Mouse (Mus musculus) splenic B cell, adult 2 months (primary cell): Measurements from ENCODE around the gene Slc39a8.

Source experiments
- DNase-seq: peaks from one replicate; pipeline ENCODE4 v3.0.0-alpha.2; 2011; ENCODE audit warnings: low read depth, low spot score
- H3K27me3 ChIP-seq: 2 replicates; pipeline ENCODE4 v1.6.1; 2012; ENCODE audit warnings: mild to moderate bottlenecking, low read length, moderate library complexity, mixed read lengths; ENCODE audit not compliant: control insufficient read depth, poor library complexity, insufficient read depth, severe bottlenecking
- H3K36me3 ChIP-seq: 2 replicates; pipeline ENCODE4 v1.6.1; 2012; ENCODE audit warnings: mild to moderate bottlenecking, low read length, moderate library complexity, mixed read lengths; ENCODE audit not compliant: control insufficient read depth, poor library complexity, insufficient read depth, severe bottlenecking

Slc39a8 gene

DNA sequence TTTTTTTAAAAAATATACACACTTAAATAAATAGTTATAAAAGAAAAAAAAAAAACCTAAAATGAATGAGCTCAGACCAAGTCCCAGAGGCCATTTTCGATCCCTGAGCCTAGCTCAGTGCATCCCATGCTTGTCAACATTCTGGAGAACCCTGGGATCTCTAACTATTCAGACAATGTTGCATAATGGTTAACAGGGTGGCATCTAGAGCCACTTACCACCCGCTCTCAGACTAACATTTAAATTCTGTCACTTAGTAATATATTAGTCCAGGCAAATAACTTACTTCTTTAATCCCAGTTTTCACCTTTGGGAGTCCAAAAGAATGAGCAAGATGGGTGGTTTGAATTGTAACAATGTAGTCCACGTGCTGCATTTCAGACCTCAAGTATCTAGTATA lies 9.9 kb downstream of the Slc39a8 start:
- H3K27me3 ChIP-seq, result no peaks in the 10 kb centered on the region
- no peaks in the 10 kb centered on the region for H3K36me3 ChIP-seq
- DNase-seq, result no peak

GRCm38 (mm10) chr3:135839535-135839934 lies 14.5 kb downstream of the Slc39a8 start:
- no peak for DNase-seq
- H3K27me3 ChIP-seq, result no peaks in the 10 kb centered on the region
- no peaks in the 10 kb centered on the region for H3K36me3 ChIP-seq

- H3K27me3 ChIP-seq, result no peaks in the 10 kb centered on the region
- DNase-seq, result no peak
- no peaks in the 10 kb centered on the region for H3K36me3 ChIP-seq
These were observed 15.1 kb downstream of the Slc39a8 start for GRCm38 (mm10) chr3:135840185-135840584.

DNA sequence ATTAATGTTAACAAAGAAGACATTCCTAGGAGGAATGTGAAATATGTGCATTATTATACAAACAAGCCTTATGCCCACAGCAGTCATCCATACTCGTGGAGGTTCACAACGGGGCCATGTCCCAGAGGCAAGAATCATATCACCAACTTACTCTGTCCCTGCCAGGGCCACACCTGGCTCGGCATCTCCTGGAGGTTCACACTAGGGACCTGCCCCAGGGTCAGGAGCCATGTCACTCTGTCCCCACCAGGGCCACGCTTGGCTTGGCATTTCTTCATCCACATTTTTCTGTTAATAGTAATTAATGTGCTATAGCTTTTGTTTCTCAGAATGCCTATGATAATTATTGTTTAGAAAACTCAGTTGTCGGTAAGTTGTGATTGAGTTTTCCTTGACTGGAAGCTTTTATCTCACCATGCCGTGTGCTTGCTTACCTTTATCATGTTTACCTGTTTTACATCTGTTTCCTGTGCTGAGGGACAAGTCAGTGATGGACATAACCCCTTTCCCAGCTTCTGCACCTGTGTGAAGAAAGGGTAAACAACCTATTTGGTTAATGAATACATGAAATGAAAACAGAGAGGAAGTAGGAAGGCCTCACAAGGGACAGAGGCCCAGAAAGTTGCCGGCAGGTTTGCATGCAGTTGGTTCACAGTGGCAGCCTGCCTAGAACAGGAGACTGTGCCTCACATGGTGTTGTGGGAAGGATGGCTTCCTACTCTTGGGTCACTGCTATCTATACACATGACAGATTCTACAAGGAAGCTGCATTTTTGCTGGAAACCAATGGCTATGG lies 16.8 kb downstream of the Slc39a8 start:
- Histone ChIP-seq H3K36me3 (no peaks in the 10 kb centered on the region), H3K27me3 (no peaks in the 10 kb centered on the region)
- DNase-seq, result no peak

GRCm38 (mm10) chr3:135843181-135843580 lies 18.1 kb downstream of the Slc39a8 start:
- no peak for DNase-seq
- Histone ChIP-seq H3K27me3 (no peaks in the 10 kb centered on the region), H3K36me3 (no peaks in the 10 kb centered on the region)

DNA sequence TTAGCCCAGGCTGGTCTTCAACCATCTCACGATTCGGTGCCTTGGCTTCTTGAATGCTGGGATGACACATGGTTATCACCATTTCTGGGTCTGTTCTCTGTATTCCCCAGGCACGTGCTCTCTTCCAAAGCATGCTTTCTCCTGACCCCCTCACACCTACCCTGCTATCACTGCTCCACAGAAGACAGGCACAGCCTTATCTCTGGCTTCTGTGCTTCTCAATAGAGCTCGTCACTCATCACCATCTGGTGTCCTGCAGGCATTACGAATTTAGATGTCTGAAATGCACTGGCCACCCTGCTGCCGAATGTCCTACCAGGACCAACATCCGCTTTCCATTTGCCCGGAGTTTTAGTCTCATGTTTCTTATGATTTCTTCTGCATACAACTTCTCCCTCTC lies 18.6 kb downstream of the Slc39a8 start:
- Histone ChIP-seq H3K36me3 (no peaks in the 10 kb centered on the region), H3K27me3 (no peaks in the 10 kb centered on the region)
- no peak for DNase-seq

DNA sequence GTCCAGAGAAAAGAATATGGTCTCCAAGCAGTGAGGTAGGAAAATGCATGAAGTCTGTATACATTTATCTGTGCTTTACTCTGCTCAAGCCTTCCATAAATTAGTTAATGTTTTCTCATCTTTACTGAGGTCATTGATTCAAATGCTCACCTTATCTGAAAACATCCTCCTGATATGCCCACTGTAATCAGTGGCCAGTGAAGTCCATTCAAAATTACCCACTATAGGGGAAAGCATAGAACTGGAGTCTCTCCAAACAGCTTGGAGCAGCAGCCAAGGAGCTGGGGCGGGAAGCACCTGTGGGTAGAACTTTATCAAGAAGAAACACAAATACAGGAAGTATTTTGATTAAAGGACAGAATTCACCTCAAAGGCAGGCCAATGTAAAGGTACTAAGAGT lies 19.8 kb downstream of the Slc39a8 start:
- no peak for DNase-seq
- Histone ChIP-seq H3K27me3 (no peaks in the 10 kb centered on the region), H3K36me3 (no peaks in the 10 kb centered on the region)

- no peak for DNase-seq
These were observed 20.8 kb downstream of the Slc39a8 start for GRCm38 (mm10) chr3:135845860-135846259.

GRCm38 (mm10) chr3:135851607-135852006 lies 26.5 kb downstream of the Slc39a8 start:
- Histone ChIP-seq H3K27me3 (no peaks in the 10 kb centered on the region), H3K36me3 (no peaks in the 10 kb centered on the region)
- peak; percentile 2 for DNase-seq

More at GRCm38 (mm10) chr3:135845860-135846259, 20.8 kb downstream of the Slc39a8 start:
- H3K36me3 ChIP-seq, result no peaks in the 10 kb centered on the region
- H3K27me3 ChIP-seq, result no peaks in the 10 kb centered on the region

GRCm38 (mm10) chr3:135853604-135854297 lies 28.7 kb downstream of the Slc39a8 start:
- H3K36me3 ChIP-seq, result no peaks in the 10 kb centered on the region
- DNase-seq, result peak; percentile 3
- no peaks in the 10 kb centered on the region for H3K27me3 ChIP-seq

DNA sequence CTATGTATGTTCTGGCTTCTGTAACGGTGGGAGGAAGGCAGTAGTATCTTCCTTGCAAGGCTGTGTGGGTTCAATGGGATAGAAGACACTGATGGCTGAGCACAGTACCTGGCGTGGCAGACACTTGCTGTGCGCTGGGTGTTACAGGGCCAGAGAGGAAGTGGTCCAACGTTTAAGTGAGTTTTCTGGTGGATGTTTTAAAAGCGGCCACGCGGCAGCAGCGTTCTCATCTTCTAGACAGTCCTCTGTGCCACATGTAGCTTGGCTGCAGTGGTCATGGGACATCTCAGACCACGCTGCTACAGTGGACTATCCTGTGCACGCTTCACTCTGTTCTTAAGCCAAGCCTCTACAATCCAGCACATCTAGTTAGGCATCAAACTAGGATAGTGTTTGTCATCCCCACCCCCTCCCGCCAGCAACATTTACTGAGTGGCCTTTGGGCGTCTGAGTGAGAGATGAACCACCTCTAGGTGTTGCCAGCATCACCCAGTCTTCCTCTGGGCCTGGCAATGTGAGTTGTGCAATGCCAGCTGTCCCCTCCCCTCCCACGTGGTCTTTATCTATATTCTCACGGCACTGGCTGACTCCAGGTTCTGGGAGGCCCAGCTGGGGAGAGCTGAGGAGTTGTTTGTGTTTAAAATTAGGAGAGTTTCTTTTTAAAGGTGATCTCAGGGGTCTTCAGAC lies 29.4 kb downstream of the Slc39a8 start:
- H3K36me3 ChIP-seq, result no peaks in the 10 kb centered on the region
- no peaks in the 10 kb centered on the region for H3K27me3 ChIP-seq
- no peak for DNase-seq

- no peak for DNase-seq
- no peaks in the 10 kb centered on the region for H3K36me3 ChIP-seq
These were observed 29.9 kb downstream of the Slc39a8 start for GRCm38 (mm10) chr3:135854985-135855340.

GRCm38 (mm10) chr3:135856303-135856702 lies 31.2 kb downstream of the Slc39a8 start:
- no peaks in the 10 kb centered on the region for H3K27me3 ChIP-seq
- no peak for DNase-seq
- no peaks in the 10 kb centered on the region for H3K36me3 ChIP-seq

More at GRCm38 (mm10) chr3:135854985-135855340, 29.9 kb downstream of the Slc39a8 start:
- H3K27me3 ChIP-seq, result no peaks in the 10 kb centered on the region

GRCm38 (mm10) chr3:135857134-135857533 lies 32.1 kb downstream of the Slc39a8 start:
- H3K36me3 ChIP-seq, result no peaks in the 10 kb centered on the region
- H3K27me3 ChIP-seq, result no peaks in the 10 kb centered on the region
- DNase-seq, result no peak

DNA sequence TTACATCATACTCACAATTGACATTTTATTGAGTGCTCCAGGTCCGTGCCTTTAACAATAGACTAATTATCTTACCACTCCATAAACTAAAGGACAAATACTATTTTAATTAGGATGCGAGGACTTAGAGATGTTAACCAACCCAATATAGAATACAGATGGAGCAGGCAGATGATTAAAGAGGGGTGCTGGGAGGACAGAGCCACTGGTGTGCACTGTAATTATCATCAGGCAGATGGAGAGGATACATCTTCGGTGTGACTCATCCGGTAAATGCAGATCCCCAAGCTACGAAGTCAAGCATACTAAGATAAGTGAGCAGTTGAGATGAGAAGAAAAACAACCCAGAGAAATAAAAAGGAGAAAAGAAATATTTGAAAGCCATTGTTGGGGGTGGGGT lies 34.4 kb downstream of the Slc39a8 start:
- no peaks in the 10 kb centered on the region for H3K36me3 ChIP-seq
- no peak for DNase-seq
- no peaks in the 10 kb centered on the region for H3K27me3 ChIP-seq
